Mouse (Mus musculus) erythroblast, embryonic 14.5 days (primary cell): ENCODE data around the gene Tm4sf4.

Experiments used
- GATA1 ChIP-seq: IDR thresholded peaks from 2 replicates; pipeline ENCODE4 v1.6.1; 2012; ENCODE audit warnings: low read length, inconsistent platforms, mixed read lengths
- TAL1 ChIP-seq: IDR thresholded peaks from 3 replicates; pipeline ENCODE4 v1.6.1; 2012; ENCODE audit warnings: low read length, inconsistent platforms, mixed read lengths

DNA sequence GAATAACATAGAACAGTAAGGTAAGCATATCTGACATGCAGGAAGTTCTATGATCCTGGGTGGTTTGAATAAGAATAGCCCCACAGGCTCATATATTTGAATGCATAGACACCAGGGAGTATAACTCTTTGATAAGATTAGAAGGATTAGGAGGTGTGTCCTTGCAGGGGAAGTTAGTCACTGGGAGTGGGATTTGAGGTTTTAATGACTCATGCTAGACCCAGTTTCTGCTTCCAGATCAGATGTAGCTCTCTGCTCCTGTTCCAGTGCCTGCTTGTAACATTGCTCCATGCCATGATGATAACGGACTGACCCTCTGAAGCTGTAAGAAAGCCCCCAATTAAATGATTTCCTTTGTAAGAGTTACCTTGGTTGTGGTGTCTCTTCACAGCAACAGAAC, 4.5 kb upstream of the Tm4sf4 start:
- TF ChIP-seq GATA1 (no peak), TAL1 (no peak)
